Mouse (Mus musculus) liver (tissue): ENCODE data around the gene Cib1.

Source experiments
- DNase-seq: peaks from one replicate; pipeline ENCODE4 v3.0.0-alpha.2; 2020; ENCODE audit warnings: mixed read lengths

Gene Cib1

DNA sequence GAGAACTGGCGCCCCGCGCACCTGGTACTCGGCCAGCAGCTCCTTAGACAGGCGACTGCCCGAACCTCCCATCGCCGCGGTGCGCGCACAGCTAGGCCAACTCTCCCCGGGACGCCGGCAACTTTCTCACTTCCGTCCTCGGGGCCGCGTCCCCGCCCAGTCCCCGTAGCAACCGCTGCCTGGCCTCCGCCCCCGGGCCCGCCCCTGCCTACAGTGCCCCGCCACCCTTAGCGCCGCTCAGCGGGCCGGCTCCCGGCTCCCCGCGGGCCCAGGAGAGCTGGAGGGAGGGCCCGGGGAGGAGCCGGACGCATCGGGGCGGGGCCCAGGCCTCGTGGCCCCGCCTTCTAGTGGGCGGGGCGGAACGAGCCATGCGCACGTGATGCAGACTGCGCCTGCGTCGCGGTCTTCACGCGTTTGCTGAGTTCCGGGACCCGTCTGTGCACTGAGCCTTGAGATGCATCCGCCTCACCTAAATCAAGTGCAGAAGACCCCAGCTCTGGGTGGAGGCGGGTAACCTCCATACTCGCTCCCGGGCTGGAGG is at the start of gene Cib1, which contains the start of gene Gdpgp1:
Cib1 (minus strand) TSS at position 325 of the 541 bp plus-strand sequence.
Gdpgp1 (plus strand) TSS at position 377 of the 541 bp plus-strand sequence.
- DNase-seq, result peak; percentile 99

- DNase-seq, result no peak
These were observed 49.0 kb upstream of the Cib1 start for GRCm38 (mm10) chr7:80281646-80282045.

- no peak for DNase-seq
These were observed 48.4 kb upstream of the Cib1 start for GRCm38 (mm10) chr7:80280998-80281397.

DNA sequence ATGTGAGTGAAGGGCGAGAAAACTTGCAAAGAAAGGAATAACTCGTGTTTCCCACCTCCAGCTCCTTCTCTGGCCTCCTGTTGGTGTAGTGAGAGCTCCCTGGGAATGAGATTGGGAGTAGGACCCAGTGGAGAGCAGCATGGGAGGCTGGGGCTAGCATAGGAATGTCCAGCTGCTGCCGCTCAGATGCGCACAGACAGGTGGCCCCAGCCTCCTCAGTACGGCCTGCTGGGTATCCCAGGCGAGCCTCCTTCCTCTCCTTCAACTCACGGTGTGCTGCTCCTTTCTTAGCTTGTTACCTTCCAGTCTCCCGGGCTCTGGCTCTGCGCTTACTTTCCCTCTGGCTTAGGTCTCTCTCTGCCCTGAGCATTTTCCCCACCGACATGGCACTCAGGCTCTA is 47.4 kb upstream of the Cib1 start:
- no peak for DNase-seq

- no peak for DNase-seq
These were observed 43.8 kb upstream of the Cib1 start for GRCm38 (mm10) chr7:80276374-80276773.

GRCm38 (mm10) chr7:80273456-80273855 is 40.8 kb upstream of the Cib1 start:
- no peak for DNase-seq

GRCm38 (mm10) chr7:80269751-80270255 is 37.2 kb upstream of the Cib1 start:
- DNase-seq, result peak; percentile 59

DNA sequence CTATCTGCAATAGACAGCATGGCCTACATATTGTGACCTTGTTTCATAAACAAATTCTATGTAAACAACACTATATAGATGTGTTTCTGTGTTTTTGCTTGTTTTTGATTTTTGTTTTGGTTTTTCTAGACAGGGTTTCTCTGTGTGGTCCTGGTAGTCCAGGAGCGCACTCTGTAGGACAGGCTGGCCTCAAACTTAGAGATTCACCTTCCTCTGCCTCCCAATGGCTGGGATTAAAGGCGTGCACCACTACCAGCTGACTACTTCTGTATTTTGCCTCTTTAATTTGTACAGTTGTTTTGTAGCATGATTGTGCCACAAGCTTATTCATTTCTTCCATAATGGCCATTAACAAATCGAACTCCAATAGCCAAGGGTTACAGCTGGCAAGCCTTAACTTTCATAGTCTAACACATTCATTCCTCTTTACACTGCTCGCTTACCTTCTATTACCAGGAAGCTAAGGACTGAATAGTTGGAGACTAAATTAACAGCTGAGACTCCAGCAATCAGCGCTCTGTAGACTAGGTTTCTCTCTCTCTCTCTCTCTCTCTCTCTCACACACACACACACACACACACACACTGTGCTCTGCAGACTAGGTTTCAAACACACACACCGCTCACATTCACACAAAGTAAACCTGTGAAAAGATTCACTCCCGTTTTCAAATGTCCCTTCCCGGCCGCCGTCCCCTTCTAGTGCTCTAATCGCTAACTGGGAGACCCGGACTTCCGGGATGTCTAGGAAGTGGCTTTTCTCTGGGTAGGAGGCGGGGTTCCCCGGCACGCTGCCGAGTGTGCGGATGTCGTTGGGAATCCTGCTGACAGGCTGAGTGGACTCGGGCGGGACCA is 36.5 kb upstream of the Cib1 start, which contains the start of gene Vps33b:
Vps33b (plus strand) TSS at position 753 of the 854 bp plus-strand sequence.
- DNase-seq, result peak; percentile 95

DNA sequence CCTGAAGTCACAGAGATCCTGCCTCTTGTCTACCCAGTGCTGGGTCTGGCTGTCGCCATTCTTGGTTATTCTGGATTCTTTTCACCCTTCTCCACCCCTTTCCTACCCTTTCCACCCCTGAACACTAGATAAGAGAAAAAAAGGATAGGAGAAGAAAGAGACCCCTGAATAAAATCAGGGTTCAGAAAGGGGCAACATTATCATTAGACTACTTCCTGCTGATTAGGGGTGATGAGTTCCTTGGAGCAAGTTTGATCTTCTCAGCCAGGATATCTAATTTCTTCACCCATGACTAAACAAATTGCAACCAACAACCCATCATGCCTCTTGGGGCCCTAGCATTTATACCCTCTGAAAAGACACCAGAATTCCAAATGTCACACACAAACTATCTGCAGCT is 35.2 kb upstream of the Cib1 start:
- no peak for DNase-seq

DNA sequence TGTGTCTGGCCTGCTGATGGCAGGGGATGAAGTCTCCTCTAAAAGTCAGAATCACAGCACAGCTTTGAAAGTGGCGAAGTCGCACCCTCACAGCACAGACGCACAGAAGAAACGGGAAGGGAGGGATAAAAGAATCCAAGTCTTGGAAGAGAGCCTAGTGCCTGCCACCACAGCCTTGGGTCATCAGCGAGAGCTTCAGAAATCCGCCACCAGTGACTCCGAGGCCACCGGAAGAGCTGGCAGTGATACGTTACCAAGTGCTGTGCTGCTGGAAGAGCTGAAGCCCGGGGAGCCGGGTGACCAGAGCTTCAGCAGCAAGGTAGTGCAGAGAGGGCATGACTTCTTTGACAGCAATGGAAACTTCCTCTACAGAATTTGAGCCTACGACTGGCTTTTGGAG is 32.0 kb upstream of the Cib1 start:
- DNase-seq, result no peak

GRCm38 (mm10) chr7:80261372-80261990 is 28.9 kb upstream of the Cib1 start:
- DNase-seq, result peak; percentile 28

- DNase-seq, result peak; percentile 88
These were observed 28.2 kb upstream of the Cib1 start, which contains the start of gene Ngrn for GRCm38 (mm10) chr7:80260625-80261371. Gene Ngrn (plus strand): TSS chr7:80261215.

DNA sequence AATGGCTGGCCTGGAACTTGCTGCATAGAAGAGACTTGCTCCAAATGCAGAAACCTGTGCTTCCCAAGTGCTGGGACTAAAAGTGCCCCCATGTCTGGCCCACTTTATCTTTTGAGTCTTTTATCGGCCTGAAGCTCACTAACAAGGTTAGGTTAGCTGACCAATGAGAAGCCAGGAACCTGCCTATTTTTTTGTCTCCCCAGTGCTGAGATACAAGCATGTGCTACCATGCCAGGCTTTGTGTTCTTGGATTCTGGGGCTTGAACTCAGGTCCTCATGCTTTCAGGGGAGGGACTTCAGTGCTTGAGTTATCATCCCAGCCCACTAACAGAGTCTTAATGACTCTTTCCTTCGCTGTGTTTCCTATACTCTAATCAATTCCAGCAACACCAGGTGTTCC is 25.1 kb upstream of the Cib1 start:
- no peak for DNase-seq

- no peak for DNase-seq
These were observed 23.4 kb upstream of the Cib1 start for GRCm38 (mm10) chr7:80255981-80256380.

DNA sequence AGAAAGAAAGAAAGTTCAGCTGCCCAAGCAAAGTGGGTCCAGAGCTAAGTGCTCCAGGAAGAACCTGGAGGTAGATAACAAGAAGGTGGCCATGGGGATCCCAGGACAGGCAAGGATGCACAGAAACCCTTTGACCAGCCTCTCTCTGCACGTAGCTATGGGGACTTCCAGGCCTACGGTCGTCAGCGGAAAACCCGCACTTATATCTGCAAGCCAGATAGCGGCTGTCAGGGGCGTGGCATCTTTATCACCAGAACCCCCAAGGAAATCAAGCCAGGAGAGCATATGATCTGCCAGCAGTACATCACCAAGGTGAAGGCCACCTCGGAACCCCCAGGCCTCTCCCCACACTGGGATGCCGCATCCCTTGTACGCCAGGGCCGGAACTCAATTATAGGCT is 20.3 kb upstream of the Cib1 start:
- peak; percentile 41 for DNase-seq

- DNase-seq, result no peak
These were observed 19.8 kb upstream of the Cib1 start for GRCm38 (mm10) chr7:80252437-80252836.

- peak; percentile 24 for DNase-seq
These were observed 14.2 kb upstream of the Cib1 start for GRCm38 (mm10) chr7:80246859-80247258.

DNA sequence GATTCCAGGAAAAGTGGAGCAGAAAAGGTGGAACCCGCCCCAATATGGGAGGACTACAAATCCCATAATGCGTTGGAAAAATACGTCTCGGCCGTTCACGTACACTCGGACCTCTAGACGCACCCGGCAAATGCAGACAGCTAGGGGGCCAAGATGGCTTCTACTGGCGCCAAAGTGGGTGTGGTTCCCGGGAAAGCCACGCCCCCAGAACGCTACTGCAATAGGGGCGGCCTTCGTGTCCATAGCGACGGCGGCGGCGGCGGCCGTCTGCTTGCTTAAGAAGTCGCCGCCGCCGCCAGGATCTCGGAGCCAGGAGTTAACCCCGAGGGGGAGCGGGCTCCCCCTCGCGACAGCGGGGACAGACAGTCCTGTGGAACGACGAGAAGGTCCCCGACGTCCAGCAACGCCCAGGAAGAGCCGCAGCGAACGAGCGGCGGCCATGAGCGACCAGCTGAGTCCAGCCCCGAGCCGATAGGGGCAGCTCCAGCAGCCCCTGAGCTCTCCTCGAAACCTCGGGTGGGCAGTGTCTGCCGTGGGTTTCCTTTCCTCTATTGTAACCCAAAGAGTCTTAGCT is 13.6 kb upstream of the Cib1 start, which contains the start of gene Ttll13:
Ttll13 (plus strand) TSS at position 229 of the 574 bp plus-strand sequence.
- peak; percentile 99 for DNase-seq

GRCm38 (mm10) chr7:80244851-80245250 is 12.2 kb upstream of the Cib1 start:
- DNase-seq, result no peak

GRCm38 (mm10) chr7:80241661-80242060 is 9.0 kb upstream of the Cib1 start:
- no peak for DNase-seq

- DNase-seq, result no peak
These were observed 5.9 kb upstream of the Cib1 start for GRCm38 (mm10) chr7:80238542-80238941.

DNA sequence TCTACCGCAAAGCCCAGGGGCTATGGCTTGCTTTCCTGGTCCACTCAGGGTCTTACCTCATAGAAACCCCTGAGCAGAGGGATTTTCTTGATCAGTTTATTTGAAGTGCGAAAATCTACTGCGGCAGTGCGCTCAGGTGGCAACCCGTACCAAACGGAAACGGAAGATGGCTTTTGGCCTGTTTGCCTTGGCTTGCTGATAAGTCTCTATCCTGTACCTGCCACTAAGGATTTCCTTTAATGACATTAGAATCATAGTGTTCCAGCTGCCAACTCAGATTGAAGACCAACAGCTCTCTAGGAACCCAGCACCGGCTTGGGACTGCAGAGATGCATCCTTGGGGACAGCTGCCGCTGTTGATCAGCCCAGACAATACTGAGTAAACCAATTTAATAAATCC is 1.2 kb upstream of the Cib1 start:
- DNase-seq, result no peak
